Mouse (Mus musculus) embryo, embryonic 9.5 days (tissue): ENCODE measurements around the gene Cnp.
"Not testable (repeated sequence)": the region's sequence is repeated elsewhere in the genome, so short reads cannot be mapped to it uniquely, and the experiment has no call there.

Experiments used
- DNase-seq: peaks from one replicate; pipeline ENCODE4 v3.0.0-alpha.2; 2017; ENCODE audit errors: extremely low spot score

Gene Cnp

GRCm38 (mm10) chr11:100588462-100588861 is 13.8 kb downstream of the Cnp start:
- no peak for DNase-seq

GRCm38 (mm10) chr11:100592346-100593046 is 17.8 kb downstream of the Cnp start:
- DNase-seq: no peak

- no peak for DNase-seq
Measured at GRCm38 (mm10) chr11:100594608-100595007, 19.9 kb downstream of the Cnp start.

GRCm38 (mm10) chr11:100595533-100595932 is 20.8 kb downstream of the Cnp start:
- DNase-seq: no peak

GRCm38 (mm10) chr11:100598074-100598473 is 23.4 kb downstream of the Cnp start:
- DNase-seq: no peak

- no peak for DNase-seq
Measured at GRCm38 (mm10) chr11:100601372-100601771, 26.7 kb downstream of the Cnp start.

GRCm38 (mm10) chr11:100603155-100603554 is 28.5 kb downstream of the Cnp start:
- no peak for DNase-seq

- DNase-seq: no peak
Measured at GRCm38 (mm10) chr11:100603813-100604212, 29.1 kb downstream of the Cnp start.

GRCm38 (mm10) chr11:100604321-100605005 is 29.8 kb downstream of the Cnp start:
- DNase-seq: no peak

- no peak for DNase-seq
Measured at GRCm38 (mm10) chr11:100605451-100605850, 30.7 kb downstream of the Cnp start.

GRCm38 (mm10) chr11:100607121-100607520 is 32.4 kb downstream of the Cnp start:
- no peak for DNase-seq

- DNase-seq: no peak
Measured at GRCm38 (mm10) chr11:100608796-100609195, 34.1 kb downstream of the Cnp start.

GRCm38 (mm10) chr11:100609355-100609996 is 34.8 kb downstream of the Cnp start:
- no peak for DNase-seq

GRCm38 (mm10) chr11:100609997-100610680 is 35.4 kb downstream of the Cnp start:
- DNase-seq: no peak

GRCm38 (mm10) chr11:100611627-100612026 is 36.9 kb downstream of the Cnp start:
- DNase-seq: no peak

GRCm38 (mm10) chr11:100613241-100613640 is 38.5 kb downstream of the Cnp start:
- no peak for DNase-seq

GRCm38 (mm10) chr11:100616332-100616731 is 41.6 kb downstream of the Cnp start:
- DNase-seq: no peak

GRCm38 (mm10) chr11:100616836-100617235 is 42.1 kb downstream of the Cnp start:
- DNase-seq: not testable (repeated sequence)

- DNase-seq: no peak
Measured at GRCm38 (mm10) chr11:100617480-100617879, 42.8 kb downstream of the Cnp start.

- peak; percentile 80 for DNase-seq
Measured at GRCm38 (mm10) chr11:100618761-100619484, 44.2 kb downstream of the Cnp start, which contains the start of gene Nkiras2. TSS of gene Nkiras2 (plus strand) at chr11:100619244.

- peak; percentile 99 for DNase-seq
Measured at GRCm38 (mm10) chr11:100619485-100619975, 44.8 kb downstream of the Cnp start.
